Mouse (Mus musculus): ENCODE results near the gene Tiam2. TPM values are rescaled to one million over a fixed set of nuclear protein-coding genes. Genes with fewer than 3 reads are reported as not detected.
A peak's percentile ranks its signal among the peaks of the same experiment; 100 is the strongest.

Gene Tiam2
- total RNA-seq (2021), result 10 to 100 TPM; 80.1 to 82.9 TPM
- long read RNA-seq, experiment 1, full-length matches to known transcripts, result 6 of 50 reads
- long read RNA-seq, experiment 1, partial matches to known transcripts, result 4 of 50 reads
- long read RNA-seq, experiment 1, other reads (novel, unspliced or antisense), result 40 of 50 reads
- long read RNA-seq, experiment 2, full-length matches to known transcripts, result 9 of 50 reads
- long read RNA-seq, experiment 2, partial matches to known transcripts, result 3 of 50 reads
- long read RNA-seq, experiment 2, other reads (novel, unspliced or antisense), result 38 of 50 reads

DNA sequence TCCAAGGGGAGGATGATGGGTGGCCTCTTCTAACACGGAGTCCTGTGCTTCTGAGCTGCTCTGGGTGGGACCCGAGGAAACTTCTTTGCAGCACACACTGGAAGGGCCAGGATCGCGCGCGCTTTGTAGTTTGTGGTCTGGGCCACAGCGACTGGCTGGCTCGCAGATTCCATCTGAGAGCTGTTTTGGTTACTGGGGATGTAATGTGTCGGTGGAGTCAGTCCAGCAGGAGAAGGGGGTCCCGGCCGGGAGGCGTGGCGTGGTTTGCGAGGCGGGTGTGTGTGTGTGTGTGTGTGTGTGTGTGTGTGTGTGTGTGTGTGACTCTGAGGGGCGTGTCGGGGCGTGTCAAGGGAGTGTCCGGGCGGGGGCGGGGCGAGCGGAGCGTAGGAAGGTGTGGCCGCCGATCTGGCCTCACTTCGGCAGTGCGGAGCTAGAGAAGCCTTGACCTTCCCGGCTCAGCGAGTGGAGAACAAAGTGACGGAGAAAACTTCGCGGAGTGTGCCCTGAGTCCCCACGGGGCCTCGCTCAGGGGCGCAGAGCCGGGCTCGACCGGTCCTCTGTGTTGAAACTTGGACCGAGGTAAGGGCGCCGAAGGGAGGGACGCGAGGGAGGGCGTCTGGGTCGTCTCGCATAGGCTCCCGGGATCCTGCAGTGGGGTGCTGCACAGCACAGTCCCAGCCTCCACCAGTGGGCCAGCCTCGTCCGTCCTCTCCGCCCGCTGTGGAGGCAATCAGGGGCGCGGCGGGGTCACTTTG is at the start of gene Tiam2:
Tiam2 (plus strand) TSS at position 426 of the 755 bp plus-strand sequence.
- Histone ChIP-seq H3K27ac (no peak within 1 kb of the TSS), H3K4me3 (peak within 1 kb of the TSS; percentile 51)
- TF ChIP-seq CTCF (IDR thresholded peaks at IDR 0.05), result no peak
- DNase-seq (ENCODE audit: extremely low spot score in 1 of 2, low spot score in 2 of 2), result no peak
- intact Hi-C loops (cut with DNase I), result no loop called here

GRCm38 (mm10) chr17:3280321-3280720 is 46.1 kb upstream of the Tiam2 start:
- intact Hi-C loops (cut with DNase I), result no loop called here
- no peak overlapping the region for H3K4me3 ChIP-seq
- no peak for TF ChIP-seq CTCF (IDR thresholded peaks at IDR 0.05)
- no peak overlapping the region for H3K27ac ChIP-seq
- no peak for DNase-seq (ENCODE audit: extremely low spot score in 1 of 2, low spot score in 2 of 2)

DNA sequence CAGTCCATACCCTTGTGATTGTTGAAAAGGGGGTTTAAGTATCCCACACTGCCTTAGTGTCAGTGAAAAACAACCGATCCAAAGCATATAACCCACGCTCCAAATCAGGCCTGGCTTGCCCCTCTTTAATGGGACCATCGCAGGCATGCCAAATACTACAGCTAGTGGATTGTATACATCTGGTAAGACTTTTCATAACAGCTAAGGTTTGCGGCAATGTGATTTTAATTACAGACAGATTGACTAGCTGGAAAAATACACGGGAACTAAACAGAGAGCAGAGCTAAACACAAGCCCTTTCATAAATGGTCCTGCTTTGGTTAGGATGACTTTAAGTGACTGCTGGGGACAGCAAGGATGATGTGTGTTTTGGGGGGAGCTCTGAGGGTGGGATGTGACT is 44.4 kb upstream of the Tiam2 start:
- TF ChIP-seq CTCF (IDR thresholded peaks at IDR 0.05), result no peak
- Histone ChIP-seq H3K4me3 (no peak overlapping the region), H3K27ac (no peak overlapping the region)
- DNase-seq (ENCODE audit: extremely low spot score in 1 of 2, low spot score in 2 of 2), result no peak
- intact Hi-C loops (cut with DNase I), result no loop called here

GRCm38 (mm10) chr17:3285030-3285671 is 41.2 kb upstream of the Tiam2 start:
- intact Hi-C loops (cut with DNase I), result loop anchor here (5.0 kb wide), 1 partner anchor 162 kb away; no protein-coding TSS in a partner anchor
- DNase-seq (ENCODE audit: extremely low spot score in 1 of 2, low spot score in 2 of 2), result peak in 1 of 2 experiments; percentile 24
- H3K4me3 ChIP-seq, result no peak overlapping the region
- TF ChIP-seq CTCF (IDR thresholded peaks at IDR 0.05), result no peak
- H3K27ac ChIP-seq, result no peak overlapping the region

GRCm38 (mm10) chr17:3286123-3286825 is 40.1 kb upstream of the Tiam2 start:
- intact Hi-C loops (cut with DNase I), result loop anchor here (5.0 kb wide), 1 partner anchor 161 kb away; no protein-coding TSS in a partner anchor
- TF ChIP-seq CTCF (IDR thresholded peaks at IDR 0.05), result no peak
- Histone ChIP-seq H3K4me3 (no peak overlapping the region), H3K27ac (no peak overlapping the region)
- DNase-seq (ENCODE audit: extremely low spot score in 1 of 2, low spot score in 2 of 2), result no peak

DNA sequence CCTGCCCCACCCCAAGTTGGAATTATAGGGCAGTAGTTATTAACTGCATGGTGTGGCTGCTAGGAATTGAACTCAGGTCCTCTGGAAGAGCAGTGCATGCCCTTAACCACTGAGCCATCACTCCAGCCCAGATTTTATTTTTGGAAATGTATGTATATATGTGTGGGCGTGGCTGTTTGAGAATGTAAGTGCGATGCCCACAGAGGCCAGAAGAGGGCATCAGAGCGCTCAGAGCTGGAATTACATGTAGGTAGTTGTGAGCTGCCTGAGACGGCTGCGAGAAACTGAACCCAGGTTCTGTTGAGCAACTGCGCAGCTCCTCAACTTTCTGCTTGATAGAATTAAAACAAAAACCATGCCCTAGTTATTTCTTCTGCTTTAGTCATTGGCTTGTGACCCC is 38.0 kb upstream of the Tiam2 start:
- intact Hi-C loops (cut with DNase I), result loop anchor here (5.0 kb wide), 1 partner anchor 159 kb away; no protein-coding TSS in a partner anchor
- peak; percentile 76 for TF ChIP-seq CTCF (IDR thresholded peaks at IDR 0.05)
- DNase-seq (ENCODE audit: extremely low spot score in 1 of 2, low spot score in 2 of 2), result peak; percentile 43 to 64
- H3K27ac ChIP-seq, result no peak overlapping the region
- H3K4me3 ChIP-seq, result no peak overlapping the region

DNA sequence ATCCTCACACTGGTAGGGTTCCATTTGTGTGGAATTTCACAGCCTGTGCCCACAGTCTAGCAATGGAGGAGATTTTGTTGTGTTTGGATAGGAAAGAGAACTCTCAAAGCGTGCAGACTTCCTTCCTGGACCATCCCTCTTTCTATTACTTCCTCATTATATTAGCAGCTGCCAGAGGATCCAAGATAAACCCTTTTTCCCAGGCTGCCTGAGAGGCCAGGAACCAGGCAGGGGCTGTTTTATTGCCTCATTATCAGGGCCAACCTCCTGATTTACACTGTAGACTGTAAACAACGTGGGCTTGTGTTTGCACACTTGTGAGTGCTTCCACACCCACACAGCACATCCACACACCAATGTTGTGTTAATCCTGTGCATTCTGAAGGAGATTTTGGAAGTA is 31.3 kb upstream of the Tiam2 start:
- Histone ChIP-seq H3K4me3 (no peak overlapping the region), H3K27ac (no peak overlapping the region)
- no peak for TF ChIP-seq CTCF (IDR thresholded peaks at IDR 0.05)
- intact Hi-C loops (cut with DNase I), result no loop called here
- no peak for DNase-seq (ENCODE audit: extremely low spot score in 1 of 2, low spot score in 2 of 2)

DNA sequence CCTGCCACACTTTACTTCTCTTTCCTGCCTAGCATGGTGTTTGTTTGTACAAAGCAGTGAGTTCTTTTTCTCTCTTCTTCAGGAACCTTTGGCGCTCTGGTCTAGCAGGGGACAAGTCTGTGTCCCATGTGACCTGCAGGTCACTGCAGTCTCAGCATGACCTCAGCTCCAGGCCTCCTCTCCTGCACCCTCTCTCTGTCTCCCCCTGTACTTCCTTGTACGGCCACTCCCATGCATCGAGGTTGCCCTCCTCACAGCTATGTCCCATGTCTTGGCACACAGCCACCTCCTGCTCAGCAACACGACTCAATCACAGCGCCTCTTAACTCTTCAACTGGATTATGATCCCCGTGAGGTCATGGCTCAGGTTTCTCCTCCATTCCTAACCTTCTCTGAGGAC is 26.9 kb upstream of the Tiam2 start:
- Histone ChIP-seq H3K4me3 (no peak overlapping the region), H3K27ac (no peak overlapping the region)
- no peak for TF ChIP-seq CTCF (IDR thresholded peaks at IDR 0.05)
- no peak for DNase-seq (ENCODE audit: extremely low spot score in 1 of 2, low spot score in 2 of 2)
- intact Hi-C loops (cut with DNase I), result no loop called here

- DNase-seq (ENCODE audit: extremely low spot score in 1 of 2, low spot score in 2 of 2), result no peak
- no peak overlapping the region for H3K27ac ChIP-seq
- no peak overlapping the region for H3K4me3 ChIP-seq
- intact Hi-C loops (cut with DNase I), result no loop called here
- TF ChIP-seq CTCF (IDR thresholded peaks at IDR 0.05), result no peak
These were observed 20.4 kb upstream of the Tiam2 start for GRCm38 (mm10) chr17:3305926-3306325.

GRCm38 (mm10) chr17:3313711-3314624 is 12.4 kb upstream of the Tiam2 start:
- no peak for TF ChIP-seq CTCF (IDR thresholded peaks at IDR 0.05)
- Histone ChIP-seq H3K4me3 (peak overlapping the region; percentile 48), H3K27ac (no peak overlapping the region)
- intact Hi-C loops (cut with DNase I), result no loop called here
- DNase-seq (ENCODE audit: extremely low spot score in 1 of 2, low spot score in 2 of 2), result peak; percentile 65 to 72

DNA sequence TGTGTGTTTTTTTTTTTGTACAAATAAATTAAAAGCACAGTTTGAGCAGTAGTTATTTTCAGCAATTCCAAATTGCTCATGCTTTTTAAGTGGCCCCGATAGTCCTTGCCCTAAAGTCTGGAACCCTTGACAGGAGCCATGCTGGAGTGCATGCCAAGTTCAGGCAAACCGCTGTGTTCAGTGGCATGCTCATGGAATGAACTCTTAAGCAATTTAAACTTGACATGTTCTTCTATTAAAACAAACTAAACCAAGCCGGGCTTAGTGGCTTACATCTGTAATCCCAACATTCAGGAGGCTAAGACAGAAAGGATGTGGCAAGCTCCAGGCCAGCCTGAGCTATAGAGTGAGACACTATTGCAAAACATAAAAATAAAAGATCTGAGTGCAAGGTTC is 11.8 kb upstream of the Tiam2 start:
- Histone ChIP-seq H3K27ac (no peak overlapping the region), H3K4me3 (peak overlapping the region; percentile 48)
- no peak for TF ChIP-seq CTCF (IDR thresholded peaks at IDR 0.05)
- intact Hi-C loops (cut with DNase I), result no loop called here
- DNase-seq (ENCODE audit: extremely low spot score in 1 of 2, low spot score in 2 of 2), result no peak

Measured in left cerebral cortex, adult 2 months (tissue).